Mouse (Mus musculus) thymus, adult 2 months (tissue): Measurements from ENCODE around the gene Ush1g.

Experiments
- CTCF ChIP-seq: fragments of 200-500 bp; IDR thresholded peaks from 2 replicates; pipeline ENCODE4 v1.5.1; 2012; ENCODE audit warnings: mild to moderate bottlenecking, control low read depth, low read length, moderate library complexity, borderline replicate concordance; ENCODE audit not compliant: control insufficient read depth, poor library complexity, insufficient read depth; ENCODE audit errors: extremely low read depth
- POLR2A ChIP-seq: fragments of 200-500 bp; IDR thresholded peaks from 2 replicates; pipeline ENCODE4 v1.6.1; 2012; ENCODE audit warnings: mild to moderate bottlenecking, low read length, control low read depth, moderate library complexity; ENCODE audit not compliant: control insufficient read depth, poor library complexity, insufficient read depth; ENCODE audit errors: extremely low read depth

- no peak for TF ChIP-seq POLR2A
- TF ChIP-seq CTCF: 0 out of 2 replicates have a peak, but pooled peaks have one; percentile 37
Observed at GRCm38 (mm10) chr11:115358468-115358867, 36.6 kb upstream of the Ush1g start.
